Mouse (Mus musculus): ENCODE data around the gene Zfp97. TPM values are rescaled to one million over a fixed set of nuclear protein-coding genes. Genes with fewer than 3 reads are reported as not detected.

Zfp97 gene
- 53.4 TPM for polyA plus RNA-seq (2014; fragmentation: Illumina TruSeq; extraction: RNeasy Lipid Tissue Mini Kit (QIAGEN cat#74804))

DNA sequence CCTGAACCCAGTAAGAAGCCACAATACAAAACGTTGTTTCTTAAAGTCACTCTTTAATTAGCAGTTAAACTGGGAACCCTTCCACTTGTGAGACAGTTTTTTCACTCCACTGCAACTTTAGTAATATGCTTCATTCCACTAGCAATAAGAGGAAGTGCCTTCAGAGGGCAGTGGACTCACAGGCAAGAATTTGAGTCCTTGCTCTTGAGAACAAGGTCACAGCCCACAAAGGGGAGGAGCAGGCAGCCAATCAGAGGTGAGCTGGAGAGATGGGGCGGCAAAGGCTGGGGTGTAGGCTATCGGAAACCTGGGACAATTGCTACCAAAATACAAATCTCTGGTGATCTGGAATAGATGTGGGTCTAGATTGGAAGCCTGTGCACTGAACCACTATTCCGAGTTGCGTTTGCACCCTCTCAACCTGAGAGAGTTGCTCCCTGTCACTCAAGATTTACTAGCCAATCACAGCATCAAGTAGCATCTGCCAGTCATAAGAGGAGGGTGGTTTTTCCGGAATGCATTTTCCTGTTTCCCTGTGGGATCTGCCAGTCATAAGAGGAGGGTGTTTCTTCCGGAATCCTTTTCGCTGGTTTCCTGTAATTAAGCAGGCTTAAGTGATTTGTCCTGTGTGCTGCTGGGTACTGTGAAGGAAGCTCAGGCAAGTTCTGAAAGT, at the start of gene Zfp97:
Gene Zfp97, plus strand, starts transcription at position 586 of the 673 bp plus-strand sequence.

Other genes starting within 250 kb of the Zfp97 start
- gene Zfp960, start 57.3 kb upstream of the Zfp97 start, polyA plus RNA-seq (2014; fragmentation: Illumina TruSeq; extraction: RNeasy Lipid Tissue Mini Kit (QIAGEN cat#74804)) = 53.2 TPM

All from ovary, adult 10 weeks (tissue).